Mouse (Mus musculus): ENCODE measurements around the gene Pwp2. TPM values are rescaled to one million over a fixed set of nuclear protein-coding genes. Genes with fewer than 3 reads are reported as not detected.
"Not testable (repeated sequence)": the region's sequence is repeated elsewhere in the genome, so short reads cannot be mapped to it uniquely, and the experiment has no call there.

Gene Pwp2
- polyA plus RNA-seq, 1 experiment: 2.9 TPM

DNA sequence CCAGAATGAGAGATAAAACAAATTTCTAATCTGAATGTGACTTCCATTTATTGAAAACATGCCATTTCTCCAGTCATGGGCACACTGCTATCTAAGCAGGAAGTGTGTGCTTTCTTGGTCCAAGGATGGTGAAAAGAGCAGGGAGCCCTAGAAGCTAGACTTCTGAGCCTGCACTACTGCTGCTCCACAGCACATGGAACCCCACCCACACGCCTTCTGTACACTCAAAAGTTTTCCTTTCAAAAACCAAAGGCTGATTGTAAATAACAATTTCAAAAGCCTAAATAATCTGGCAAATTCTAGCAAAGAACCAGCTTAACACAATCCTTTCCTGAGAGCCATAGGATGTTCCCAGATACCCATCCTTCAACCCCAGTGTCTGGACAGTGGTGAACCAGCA, 34.6 kb upstream of the Pwp2 start:
- Histone ChIP-seq H3K4me3 (replicated peaks) (no peak overlapping the region), H3K36me3 (replicated peaks; ENCODE audit: low read length) (peaks cover 99% of the 10 kb centered on the region), H3K27me3 (replicated peaks) (no peaks in the 10 kb centered on the region), H3K9me3 (no peaks in the 10 kb centered on the region), H3K4me1 (peaks cover 75% of the 10 kb centered on the region)
- TF ChIP-seq GATA1 (IDR thresholded peaks at IDR 0.05; ENCODE audit: borderline replicate concordance, low read length) (no peak), FLI1 (IDR thresholded peaks at IDR 0.05; ENCODE audit: low read length) (no peak)

DNA sequence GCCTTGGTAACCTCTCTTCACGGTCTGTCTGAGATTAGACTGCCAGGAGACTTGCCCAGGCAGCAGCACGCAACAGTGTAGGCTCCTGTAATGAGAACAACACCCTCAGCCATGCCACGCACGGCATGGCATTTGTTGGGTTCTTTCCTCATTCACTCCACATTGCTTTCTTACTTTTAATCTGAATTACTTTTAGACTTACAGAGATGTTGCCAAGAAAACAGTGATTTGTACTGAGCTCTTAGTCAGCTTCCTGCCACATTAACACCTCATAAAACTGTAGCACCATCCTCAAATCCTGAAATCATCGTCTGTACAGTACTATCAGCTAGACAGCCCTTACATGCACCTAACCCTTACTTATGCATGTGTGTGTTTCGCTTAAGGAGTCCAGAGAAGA, 33.6 kb upstream of the Pwp2 start:
- TF ChIP-seq FLI1 (IDR thresholded peaks at IDR 0.05; ENCODE audit: low read length) (no peak), GATA1 (IDR thresholded peaks at IDR 0.05; ENCODE audit: borderline replicate concordance, low read length) (no peak)
- Histone ChIP-seq H3K36me3 (replicated peaks; ENCODE audit: low read length) (peaks cover 99% of the 10 kb centered on the region), H3K4me1 (peaks cover 72% of the 10 kb centered on the region), H3K27me3 (replicated peaks) (no peaks in the 10 kb centered on the region), H3K4me3 (replicated peaks) (no peak overlapping the region), H3K9me3 (no peaks in the 10 kb centered on the region)

DNA sequence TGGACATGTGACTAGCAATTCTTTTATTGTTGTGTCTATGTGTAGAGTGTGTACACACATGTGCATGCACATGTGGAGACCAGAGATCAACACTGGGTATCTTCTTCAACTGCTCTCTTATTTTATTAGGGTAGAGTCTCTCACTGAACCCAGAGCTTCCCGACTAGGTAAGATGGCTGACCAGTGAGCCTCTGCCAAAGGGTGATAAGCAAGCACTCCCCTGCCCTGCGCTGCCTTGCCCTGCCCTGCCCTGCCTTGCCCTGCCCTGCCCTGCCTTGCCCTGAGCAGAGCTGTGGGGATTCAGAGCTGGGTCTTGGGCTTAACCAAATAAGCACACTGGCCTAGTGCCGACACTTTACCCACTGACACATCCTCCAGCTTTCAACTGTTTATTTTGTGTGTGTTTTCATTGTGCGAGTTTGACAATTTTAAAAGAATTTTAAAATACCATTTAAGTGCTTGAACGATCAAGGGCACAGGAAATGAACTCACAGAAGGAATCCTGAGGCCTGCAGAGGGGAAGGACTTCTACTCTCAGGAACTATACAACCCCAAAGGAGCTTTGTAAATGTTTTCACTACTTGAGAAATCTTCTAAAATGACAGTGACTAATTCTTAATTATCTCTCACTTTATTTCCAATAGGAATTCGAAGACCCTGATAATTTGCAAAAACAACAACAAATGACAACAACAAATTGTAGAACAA, 31.6 kb upstream of the Pwp2 start:
- TF ChIP-seq FLI1 (IDR thresholded peaks at IDR 0.05; ENCODE audit: low read length) (no peak), GATA1 (IDR thresholded peaks at IDR 0.05; ENCODE audit: borderline replicate concordance, low read length) (no peak)
- Histone ChIP-seq H3K4me1 (peaks cover 58% of the 10 kb centered on the region), H3K27me3 (replicated peaks) (no peaks in the 10 kb centered on the region), H3K9me3 (no peaks in the 10 kb centered on the region), H3K4me3 (replicated peaks) (no peak overlapping the region), H3K36me3 (replicated peaks; ENCODE audit: low read length) (peaks cover 100% of the 10 kb centered on the region)

DNA sequence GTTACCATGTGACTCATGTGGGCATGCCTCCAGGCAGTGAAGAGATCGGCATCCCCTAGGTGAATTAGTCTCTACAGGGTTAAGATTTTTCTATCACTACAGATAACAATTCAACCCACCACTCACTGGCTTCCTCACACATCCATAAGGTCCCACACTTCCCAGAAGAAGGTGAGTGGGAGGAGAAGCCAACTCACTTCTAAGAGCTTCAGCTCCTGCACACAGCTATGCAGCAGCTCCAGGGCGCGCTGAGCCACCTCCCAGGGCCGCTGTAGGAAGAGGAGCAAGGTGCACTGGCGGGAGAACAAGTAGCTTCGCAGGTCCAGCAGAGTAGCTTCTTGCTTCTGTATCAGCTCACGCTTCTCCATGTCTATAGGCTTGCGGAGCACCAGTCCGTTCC, 29.4 kb upstream of the Pwp2 start:
- TF ChIP-seq FLI1 (IDR thresholded peaks at IDR 0.05; ENCODE audit: low read length): no peak
- TF ChIP-seq GATA1 (IDR thresholded peaks at IDR 0.05; ENCODE audit: borderline replicate concordance, low read length): no peak

DNA sequence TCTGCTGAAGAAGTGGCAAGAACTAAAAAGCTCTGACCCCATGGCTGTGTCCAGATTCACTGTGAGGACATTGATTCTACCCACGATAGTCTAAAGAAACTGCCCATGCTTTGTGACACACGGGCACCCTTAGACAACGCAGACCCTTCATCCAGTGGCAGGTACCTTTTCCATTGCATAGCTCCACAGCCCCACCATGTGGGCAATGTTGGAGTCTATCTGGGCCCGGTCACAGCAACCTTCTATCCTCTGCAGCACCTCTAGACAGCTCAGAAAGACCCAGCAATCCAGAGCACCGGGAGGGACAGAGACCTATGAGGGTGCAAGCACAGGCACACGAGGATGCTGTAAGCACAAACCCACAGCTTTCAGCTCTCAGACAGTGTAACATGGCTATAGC, 26.4 kb upstream of the Pwp2 start:
- H3K4me3 ChIP-seq (replicated peaks): no peak overlapping the region
- no peaks in the 10 kb centered on the region for H3K27me3 ChIP-seq (replicated peaks)
- H3K9me3 ChIP-seq: no peaks in the 10 kb centered on the region
- TF ChIP-seq FLI1 (IDR thresholded peaks at IDR 0.05; ENCODE audit: low read length) (no peak), GATA1 (IDR thresholded peaks at IDR 0.05; ENCODE audit: borderline replicate concordance, low read length) (no peak)
- H3K36me3 ChIP-seq (replicated peaks; ENCODE audit: low read length): peaks cover 100% of the 10 kb centered on the region
- peaks cover 12% of the 10 kb centered on the region; the same call in 1 of the 2 replicates for H3K4me1 ChIP-seq

More for the DNA sequence above, 29.4 kb upstream of the Pwp2 start:
- Histone ChIP-seq H3K4me3 (replicated peaks) (no peak overlapping the region), H3K36me3 (replicated peaks; ENCODE audit: low read length) (peaks cover 100% of the 10 kb centered on the region), H3K4me1 (peaks cover 40% of the 10 kb centered on the region), H3K27me3 (replicated peaks) (no peaks in the 10 kb centered on the region), H3K9me3 (no peaks in the 10 kb centered on the region)

DNA sequence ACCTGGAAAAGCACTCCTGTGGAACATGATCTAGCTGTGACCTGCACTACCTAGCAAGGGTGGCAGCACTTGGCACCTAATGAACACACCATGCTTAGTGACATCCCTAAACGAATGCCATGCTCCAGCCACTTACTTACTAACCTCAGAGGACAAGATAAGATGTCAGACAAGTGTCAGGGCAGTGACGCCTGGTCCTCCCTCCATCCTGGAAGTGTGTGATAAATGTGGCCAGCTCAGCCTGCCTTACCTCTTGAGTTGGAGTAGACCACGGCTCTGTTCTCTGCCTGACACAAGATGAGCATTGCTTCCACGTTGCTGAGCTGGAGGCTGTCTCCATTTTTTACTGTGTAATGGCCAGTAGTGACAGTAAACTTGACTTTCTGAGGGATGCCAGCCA, 16.2 kb upstream of the Pwp2 start:
- no peaks in the 10 kb centered on the region for H3K9me3 ChIP-seq
- H3K27me3 ChIP-seq (replicated peaks): no peaks in the 10 kb centered on the region
- TF ChIP-seq GATA1 (IDR thresholded peaks at IDR 0.05; ENCODE audit: borderline replicate concordance, low read length) (no peak), FLI1 (IDR thresholded peaks at IDR 0.05; ENCODE audit: low read length) (no peak)
- no peak overlapping the region for H3K4me3 ChIP-seq (replicated peaks)
- H3K36me3 ChIP-seq (replicated peaks; ENCODE audit: low read length): peaks cover 100% of the 10 kb centered on the region
- H3K4me1 ChIP-seq: peaks cover 4% of the 10 kb centered on the region; the same call in 1 of the 2 replicates

DNA sequence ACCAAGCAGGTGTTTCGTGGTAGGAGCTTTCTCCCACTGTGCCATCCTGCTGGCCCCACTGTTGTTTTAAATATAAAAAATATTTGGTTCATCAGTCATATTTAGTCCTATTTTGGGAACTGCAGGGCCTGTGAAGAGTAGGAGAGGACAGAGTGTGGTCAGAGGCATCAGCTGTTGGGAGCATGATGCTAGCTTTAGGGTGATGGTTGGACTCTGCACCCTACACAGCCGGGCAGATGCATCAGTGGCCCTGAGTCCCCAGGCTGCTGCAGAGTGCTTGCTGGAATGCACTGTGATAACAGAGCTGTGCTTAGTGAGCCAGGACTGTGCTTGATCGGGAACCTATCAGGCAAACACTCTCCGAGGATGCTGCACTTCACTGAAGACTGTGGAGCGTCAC, 8.0 kb upstream of the Pwp2 start:
- peaks cover 100% of the 10 kb centered on the region for H3K36me3 ChIP-seq (replicated peaks; ENCODE audit: low read length)
- peak overlapping the region; percentile 3 for H3K4me3 ChIP-seq (replicated peaks)
- H3K27me3 ChIP-seq (replicated peaks): no peaks in the 10 kb centered on the region
- peaks cover 4% of the 10 kb centered on the region; the same call in 1 of the 2 replicates for H3K4me1 ChIP-seq
- TF ChIP-seq GATA1 (IDR thresholded peaks at IDR 0.05; ENCODE audit: borderline replicate concordance, low read length): no peak
- TF ChIP-seq FLI1 (IDR thresholded peaks at IDR 0.05; ENCODE audit: low read length): no peak
- H3K9me3 ChIP-seq: no peaks in the 10 kb centered on the region

DNA sequence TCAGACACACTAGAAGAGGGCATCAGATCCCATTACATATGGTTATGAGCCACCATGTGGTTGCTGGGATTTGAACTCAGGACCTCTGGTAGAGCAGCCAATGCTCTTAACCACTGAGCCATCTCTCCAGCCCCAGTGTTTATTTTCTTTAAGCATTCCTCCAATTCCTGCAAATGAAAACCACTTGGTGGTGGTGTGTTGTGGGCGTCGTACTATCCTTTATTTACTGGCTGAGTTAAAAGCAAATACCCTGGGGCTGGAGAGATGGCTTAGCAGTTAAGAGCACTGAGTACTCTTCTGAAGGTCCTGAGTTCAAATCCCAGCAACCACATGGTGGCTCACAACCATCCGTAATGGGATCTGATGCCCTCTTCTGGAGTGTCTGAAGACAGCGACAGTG, 1.1 kb upstream of the Pwp2 start:
- Histone ChIP-seq H3K4me1 (peaks cover 38% of the 10 kb centered on the region), H3K36me3 (replicated peaks; ENCODE audit: low read length) (peaks cover 73% of the 10 kb centered on the region)
- not testable (repeated sequence) for H3K4me3 ChIP-seq (replicated peaks); H3K9me3 ChIP-seq; H3K27me3 ChIP-seq (replicated peaks)

DNA sequence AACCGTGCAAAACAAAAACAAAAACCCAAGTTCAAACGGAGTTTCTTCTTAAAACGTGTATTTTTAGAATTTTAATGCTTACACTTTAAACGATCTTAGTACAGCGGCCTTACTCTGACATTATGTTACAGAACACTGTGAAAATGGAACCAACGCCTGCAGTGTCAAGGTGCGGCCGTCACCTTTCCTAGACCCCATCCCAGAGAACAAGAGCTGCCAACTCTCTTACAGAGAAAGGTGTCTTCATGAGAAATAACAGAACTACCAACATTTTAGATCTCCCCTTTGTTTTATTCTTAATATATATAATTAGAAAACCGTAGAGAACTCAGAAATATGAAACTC, 404 bp upstream of the Pwp2 start:
- Histone ChIP-seq H3K4me1 (peaks cover 38% of the 10 kb centered on the region), H3K36me3 (replicated peaks; ENCODE audit: low read length) (peaks cover 73% of the 10 kb centered on the region), H3K27me3 (replicated peaks) (no peaks in the 10 kb centered on the region)

DNA sequence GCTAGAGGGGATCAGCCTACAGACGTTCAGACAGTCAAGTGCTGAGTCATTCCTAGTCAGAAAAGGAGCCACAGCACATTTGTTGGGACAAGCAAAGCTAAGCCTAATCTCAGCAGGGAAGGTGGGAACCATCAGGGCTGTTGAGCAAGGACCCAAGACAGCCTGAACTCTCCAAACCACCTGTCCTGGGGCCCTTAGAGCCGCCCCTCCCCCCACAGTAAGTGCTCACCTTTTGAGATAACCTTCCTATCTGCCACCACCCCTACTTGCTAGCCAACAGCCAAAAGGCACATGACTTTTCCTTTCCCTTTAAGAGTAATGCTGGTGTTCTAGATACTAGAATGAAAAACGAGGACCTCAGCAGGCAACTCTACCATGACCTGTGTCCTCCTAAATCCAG, 1.4 kb downstream of the Pwp2 start:
- TF ChIP-seq FLI1 (IDR thresholded peaks at IDR 0.05; ENCODE audit: low read length) (no peak), GATA1 (IDR thresholded peaks at IDR 0.05; ENCODE audit: borderline replicate concordance, low read length) (no peak)
- no peaks in the 10 kb centered on the region for H3K27me3 ChIP-seq (replicated peaks)
- H3K9me3 ChIP-seq: no peaks in the 10 kb centered on the region
- H3K4me3 ChIP-seq (replicated peaks): no peak overlapping the region
- peaks cover 36% of the 10 kb centered on the region for H3K4me1 ChIP-seq
- peaks cover 73% of the 10 kb centered on the region for H3K36me3 ChIP-seq (replicated peaks; ENCODE audit: low read length)

More for the DNA sequence above, 404 bp upstream of the Pwp2 start:
- H3K4me3 ChIP-seq (replicated peaks): peak overlapping the region; percentile 95
- TF ChIP-seq FLI1 (IDR thresholded peaks at IDR 0.05; ENCODE audit: low read length) (no peak), GATA1 (IDR thresholded peaks at IDR 0.05; ENCODE audit: borderline replicate concordance, low read length) (no peak)
- H3K9me3 ChIP-seq: no peaks in the 10 kb centered on the region

DNA sequence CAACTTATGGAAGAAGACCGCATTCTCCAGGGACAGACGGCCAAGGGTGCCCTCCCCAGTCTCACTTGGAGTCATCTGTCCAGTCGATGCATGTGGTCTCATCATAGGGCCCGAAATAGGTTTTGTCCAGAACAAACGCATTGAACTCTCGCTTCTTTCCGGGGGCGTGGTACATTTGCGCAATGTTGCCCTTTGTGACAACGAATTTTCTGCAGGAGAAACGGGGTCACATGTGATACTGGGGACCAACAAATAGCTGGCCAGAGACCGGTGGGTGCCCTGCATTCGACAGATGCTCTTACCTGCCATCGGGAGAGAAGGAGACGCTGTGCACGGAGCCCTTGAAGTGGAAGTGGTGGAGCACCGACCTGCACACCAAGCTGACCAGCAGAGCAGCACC, 2.6 kb downstream of the Pwp2 start:
- TF ChIP-seq FLI1 (IDR thresholded peaks at IDR 0.05; ENCODE audit: low read length): no peak
- TF ChIP-seq GATA1 (IDR thresholded peaks at IDR 0.05; ENCODE audit: borderline replicate concordance, low read length): no peak
- H3K36me3 ChIP-seq (replicated peaks; ENCODE audit: low read length): peaks cover 73% of the 10 kb centered on the region
- no peaks in the 10 kb centered on the region for H3K27me3 ChIP-seq (replicated peaks)
- H3K9me3 ChIP-seq: no peaks in the 10 kb centered on the region
- H3K4me3 ChIP-seq (replicated peaks): no peak overlapping the region
- H3K4me1 ChIP-seq: peaks cover 30% of the 10 kb centered on the region

All from megakaryocyte, embryonic 14.5 days (primary cell).